In genomic region chr4:132398045-132398774, GRCm38 (mm10) we compare ENCODE assay signal across 8 mouse cellular contexts. TPM values are rescaled to one million over a fixed set of nuclear protein-coding genes. Genes with fewer than 3 reads are reported as not detected.
DNase-seq lines count a peak whose midpoint lies in the region; ATAC-seq lines count a peak whose summit lies in the region.

No protein-coding gene starts in this region.

- ATAC-seq in erythroblast, adult 5-6 weeks (replicated peaks; ENCODE audit: low FRiP score, poor library complexity, severe bottlenecking) = peak; percentile 91
- peak; percentile 61; the same call in 1 of the 2 replicates for ATAC-seq in heart, embryonic 13.5 days (ENCODE audit: extremely low read depth, insufficient number of reproducible peaks, low FRiP score, low TSS enrichment)
- ATAC-seq in kidney, embryonic 16.5 days (ENCODE audit: low FRiP score, low TSS enrichment) = peak; percentile 92

- peak overlapping the region; percentile 74 for H3K9ac ChIP-seq in heart, embryonic 13.5 days
- 0 out of 2 replicates have a peak overlapping the region, but pooled peaks have one; percentile 3 for H3K9ac ChIP-seq in kidney, embryonic 16.5 days (replicated peaks; ENCODE audit: low read length)

- peaks cover 32% of the 10 kb centered on the region for H3K4me1 ChIP-seq in heart, embryonic 13.5 days
- peaks cover 24% of the 10 kb centered on the region for H3K4me1 ChIP-seq in kidney, embryonic 16.5 days (ENCODE audit: insufficient read depth, low read length)

- H3K27me3 ChIP-seq in heart, embryonic 13.5 days (replicated peaks) = no peaks in the 10 kb centered on the region
- no peaks in the 10 kb centered on the region for H3K27me3 ChIP-seq in kidney, embryonic 16.5 days (ENCODE audit: insufficient read depth, low read length)

- H3K36me3 ChIP-seq in heart, embryonic 13.5 days = no peaks in the 10 kb centered on the region
- no peaks in the 10 kb centered on the region for H3K36me3 ChIP-seq in kidney, embryonic 16.5 days (ENCODE audit: insufficient read depth, low read length)

- peak overlapping the region; percentile 87 for H3K27ac ChIP-seq in heart, embryonic 13.5 days (replicated peaks)
- peak overlapping the region; percentile 67 for H3K27ac ChIP-seq in kidney, embryonic 16.5 days (ENCODE audit: low read length)

- H3K9me3 ChIP-seq in heart, embryonic 13.5 days = no peaks in the 10 kb centered on the region
- H3K9me3 ChIP-seq in kidney, embryonic 16.5 days (ENCODE audit: low read length) = no peaks in the 10 kb centered on the region

- peak; percentile 96 for DNase-seq in 3T3-L1 (ENCODE audit: low read depth, low spot score)
- DNase-seq in adrenal gland, adult (ENCODE audit: inconsistent age in 2 of 2, low spot score in 1 of 2) = peak; percentile 88 to 96
- peak; percentile 84 for DNase-seq in lung, postnatal 14 days
- peak; percentile 57 for DNase-seq in retina, postnatal 1 day
- DNase-seq in thymus, postnatal 10 days (ENCODE audit: low spot score in 2 of 2) = no peak

- 10% methylated on average over 11 of the region's 11 CpGs for WGBS in heart, embryonic 13.5 days
- 23% methylated on average over 11 of the region's 11 CpGs for WGBS in kidney, embryonic 16.5 days

- peak overlapping the region; percentile 83 for H3K4me2 ChIP-seq in heart, embryonic 13.5 days
- H3K4me2 ChIP-seq in kidney, embryonic 16.5 days (replicated peaks; ENCODE audit: low read depth, low read length) = peak overlapping the region; percentile 49

- H3K4me3 ChIP-seq in heart, embryonic 13.5 days = peak overlapping the region; percentile 56
- H3K4me3 ChIP-seq in kidney, embryonic 16.5 days (ENCODE audit: low read length) = peak overlapping the region; percentile 33

RNA-seq across cellular contexts. Expression of gene Phactr4, which starts 24.1 kb away (rescaled TPM):
- 8.8 and 16.9 TPM in 2 replicates for total RNA-seq in erythroblast, adult 5-6 weeks (2015; ENCODE audit: low replicate concordance)
- 14.1 and 28.0 TPM in 2 replicates for total RNA-seq in erythroblast, adult 5-6 weeks (2017; ENCODE audit: low replicate concordance)
- 15.9 and 16.7 TPM in 2 replicates for polyA plus RNA-seq in heart, embryonic 13.5 days (2015; fragmentation: Nextera tagmentation; extraction: Ambion mirVana)
- 23.7 and 32.8 TPM in 2 replicates for polyA plus RNA-seq in kidney, embryonic 16.5 days (2015; fragmentation: Nextera tagmentation; extraction: Ambion mirVana)

RNA-seq across cellular contexts. Expression of gene Rcc1, which starts 44.8 kb away (rescaled TPM):
- 5.6 and 16.1 TPM in 2 replicates for total RNA-seq in erythroblast, adult 5-6 weeks (2015; ENCODE audit: low replicate concordance)
- 12.4 and 17.8 TPM in 2 replicates for total RNA-seq in erythroblast, adult 5-6 weeks (2017; ENCODE audit: low replicate concordance)
- 37.6 and 42.1 TPM in 2 replicates for polyA plus RNA-seq in heart, embryonic 13.5 days (2015; fragmentation: Nextera tagmentation; extraction: Ambion mirVana)
- polyA plus RNA-seq in kidney, embryonic 16.5 days (2015; fragmentation: Nextera tagmentation; extraction: Ambion mirVana) = 89.6 and 92.7 TPM in 2 replicates

Comparison
In these comparisons a context has a peak if more than half of its experiments do, and no peak if none do; other contexts are left out.
1. DNase-seq: peak in 3T3-L1 (single experiment), adrenal gland, adult (2 of 2), lung, postnatal 14 days (single experiment) and retina, postnatal 1 day (single experiment); none in thymus, postnatal 10 days (0 of 2).
2. Peak in every context shown above with its lines, with median percentiles within 50 percentile points of each other: ATAC-seq.